Mouse (Mus musculus): Measurements from ENCODE around the gene Vrk1. TPM values are rescaled to one million over a fixed set of nuclear protein-coding genes. Genes with fewer than 3 reads are reported as not detected.

The Vrk1 gene
- total RNA-seq (2015; ENCODE audit: low replicate concordance) (13.8 and 37.2 TPM in 2 replicates), total RNA-seq (2017; ENCODE audit: low replicate concordance) (38.2 and 50.0 TPM in 2 replicates)

DNA sequence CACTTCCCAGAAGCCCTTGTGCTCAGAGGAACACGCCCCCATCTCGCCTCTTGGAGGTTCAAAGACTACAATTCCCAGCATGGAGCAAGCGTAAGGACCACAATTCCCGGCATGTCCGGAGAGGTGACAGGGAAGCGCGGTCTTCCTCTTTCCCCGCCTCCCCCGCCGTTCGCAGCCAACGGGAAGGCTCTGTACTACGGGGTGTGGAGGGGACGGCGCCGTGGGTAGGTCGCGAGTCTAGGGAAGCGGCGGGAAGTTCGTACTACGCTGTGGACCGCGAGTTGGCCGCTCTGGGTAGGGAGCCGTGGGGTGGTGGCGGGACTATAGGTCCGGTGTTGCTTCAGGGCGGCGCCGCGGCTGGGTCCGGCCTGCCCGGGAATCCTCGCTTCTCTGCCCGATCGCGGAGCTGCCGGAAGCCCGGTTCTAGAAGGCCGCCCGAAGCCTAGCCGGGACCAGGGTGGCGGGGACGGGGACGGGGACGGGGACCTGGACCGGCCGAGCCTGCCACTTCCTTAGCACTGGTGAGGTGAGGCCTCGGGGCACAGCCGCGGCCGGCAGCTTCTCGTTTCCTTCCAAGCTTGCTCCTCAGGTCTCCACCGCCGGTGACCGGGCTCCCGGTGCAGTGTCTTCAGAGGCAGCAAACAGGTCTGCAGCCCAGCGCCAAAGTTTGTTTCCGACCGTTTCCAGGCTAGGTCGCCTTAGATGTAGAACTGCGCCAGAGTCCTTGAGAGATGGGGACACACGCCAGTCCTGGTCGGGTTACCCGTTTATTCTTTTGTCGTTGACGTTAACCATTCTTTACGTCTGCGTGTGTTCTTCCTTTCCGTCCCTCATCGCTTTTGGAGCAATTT, at the start of gene Vrk1:
TSS of gene Vrk1 (plus strand) at position 164 of the 851 bp plus-strand sequence.
- peak; percentile 97 for ATAC-seq (replicated peaks; ENCODE audit: low FRiP score, poor library complexity, severe bottlenecking)

GRCm38 (mm10) chr12:105960592-105961330, 49.3 kb upstream of the Vrk1 start:
- no peak for ATAC-seq (replicated peaks; ENCODE audit: low FRiP score, poor library complexity, severe bottlenecking)

DNA sequence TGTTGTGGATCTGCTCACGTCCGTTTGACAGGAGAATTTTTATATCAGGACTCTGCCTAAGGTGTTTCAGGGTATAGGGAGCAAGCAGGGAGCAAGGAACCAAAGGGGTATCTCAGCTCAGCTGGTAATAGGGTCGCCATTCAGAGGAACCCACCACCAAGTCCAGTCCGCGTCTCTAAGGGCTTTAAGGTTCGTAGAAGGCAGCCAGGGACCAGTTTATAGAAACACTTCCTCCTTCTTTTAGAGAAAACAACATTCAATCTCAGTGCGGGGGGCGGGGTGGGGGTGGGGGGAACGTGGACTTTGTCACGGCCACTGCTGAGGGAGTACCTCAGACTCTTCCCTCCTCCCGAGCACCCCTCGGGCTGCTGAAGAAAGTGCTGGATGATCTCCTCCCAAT, 48.4 kb upstream of the Vrk1 start:
- no peak for ATAC-seq (replicated peaks; ENCODE audit: low FRiP score, poor library complexity, severe bottlenecking)

- ATAC-seq (replicated peaks; ENCODE audit: low FRiP score, poor library complexity, severe bottlenecking): peak; percentile 93
Measured at GRCm38 (mm10) chr12:105962103-105963011, 47.7 kb upstream of the Vrk1 start.

GRCm38 (mm10) chr12:105963012-105963572, 46.9 kb upstream of the Vrk1 start:
- peak; percentile 48 for ATAC-seq (replicated peaks; ENCODE audit: low FRiP score, poor library complexity, severe bottlenecking)

DNA sequence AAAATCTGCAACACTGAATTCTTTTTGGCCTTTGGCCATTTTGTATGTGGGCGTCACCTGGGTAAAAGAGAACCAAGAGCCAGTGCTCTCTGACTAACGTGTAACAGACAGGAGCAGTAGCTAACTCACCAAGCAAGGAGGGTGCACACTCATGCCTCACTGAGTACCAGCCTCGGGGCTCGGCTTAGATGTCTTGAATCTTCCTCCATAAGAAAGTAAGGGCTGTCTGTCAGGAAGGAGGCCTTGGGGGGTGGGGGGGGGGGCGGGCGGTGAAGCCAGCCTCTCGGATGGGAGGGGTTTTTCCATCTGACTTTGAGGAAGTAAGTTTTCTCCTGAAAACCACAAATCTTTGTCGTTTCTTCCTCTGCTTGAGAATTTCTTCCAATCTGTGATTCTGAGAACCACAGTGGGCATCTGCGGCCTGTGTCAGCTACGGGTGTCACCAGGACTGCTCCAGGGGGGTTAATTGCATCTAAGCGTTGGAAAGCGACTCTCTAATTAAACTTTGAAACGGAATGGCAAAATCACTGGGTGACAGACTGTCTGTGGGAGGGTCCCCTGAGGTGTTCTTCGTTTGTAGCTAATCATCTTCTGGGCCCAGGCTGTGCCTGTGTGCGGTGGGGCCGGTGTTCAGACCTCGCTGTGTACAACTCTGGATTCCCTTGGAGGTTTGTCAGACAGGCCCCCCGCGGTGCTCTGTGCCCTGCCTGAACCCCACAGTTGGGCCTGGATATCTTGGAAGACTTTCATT, 43.0 kb upstream of the Vrk1 start:
- ATAC-seq (replicated peaks; ENCODE audit: low FRiP score, poor library complexity, severe bottlenecking): no peak

DNA sequence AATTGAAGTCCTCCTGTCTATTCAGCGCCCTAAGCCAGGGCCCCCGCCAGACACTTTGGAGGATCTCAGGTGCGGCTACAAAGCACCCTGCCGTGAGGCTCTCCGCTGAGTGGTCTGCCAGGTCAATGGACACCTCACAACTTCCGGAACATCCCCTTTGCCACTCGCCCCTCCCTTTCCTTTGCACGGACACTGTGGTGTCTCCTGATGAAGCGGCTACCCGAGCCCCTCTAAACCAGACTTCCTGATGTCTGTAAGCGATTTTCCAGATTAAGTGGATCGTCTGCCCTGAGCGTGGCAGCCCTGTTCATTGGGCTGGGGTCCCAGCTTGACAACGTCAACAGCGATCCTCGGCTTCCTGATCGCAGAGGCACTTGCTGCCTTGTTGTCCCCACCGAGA, 42.2 kb upstream of the Vrk1 start:
- no peak for ATAC-seq (replicated peaks; ENCODE audit: low FRiP score, poor library complexity, severe bottlenecking)

- no peak for ATAC-seq (replicated peaks; ENCODE audit: low FRiP score, poor library complexity, severe bottlenecking)
Measured at GRCm38 (mm10) chr12:105971182-105971581, 38.8 kb upstream of the Vrk1 start.

GRCm38 (mm10) chr12:105972673-105973072, 37.4 kb upstream of the Vrk1 start:
- no peak for ATAC-seq (replicated peaks; ENCODE audit: low FRiP score, poor library complexity, severe bottlenecking)

GRCm38 (mm10) chr12:105973691-105974090, 36.3 kb upstream of the Vrk1 start:
- ATAC-seq (replicated peaks; ENCODE audit: low FRiP score, poor library complexity, severe bottlenecking): no peak

DNA sequence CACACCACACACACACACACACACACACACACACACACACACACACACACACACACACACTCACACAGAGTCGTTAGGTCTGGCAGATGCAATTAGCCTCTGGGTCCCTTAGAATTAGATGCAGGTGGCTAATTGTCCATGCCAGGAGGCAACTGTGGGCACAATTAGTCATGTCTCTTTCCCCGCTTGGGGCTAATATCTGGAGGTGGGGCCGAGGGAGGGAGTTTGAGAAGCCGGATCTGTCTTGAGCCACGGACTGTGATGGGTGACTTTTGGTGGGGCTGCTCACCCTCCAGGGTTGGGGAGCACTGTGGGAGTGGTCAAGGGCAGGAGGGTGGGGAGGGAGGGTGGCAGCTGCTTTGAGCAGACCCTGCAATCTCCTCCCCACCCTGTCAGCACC, 35.9 kb upstream of the Vrk1 start:
- no peak for ATAC-seq (replicated peaks; ENCODE audit: low FRiP score, poor library complexity, severe bottlenecking)

GRCm38 (mm10) chr12:105981121-105981973, 28.7 kb upstream of the Vrk1 start:
- no peak for ATAC-seq (replicated peaks; ENCODE audit: low FRiP score, poor library complexity, severe bottlenecking)

GRCm38 (mm10) chr12:105981974-105982305, 28.1 kb upstream of the Vrk1 start:
- no peak for ATAC-seq (replicated peaks; ENCODE audit: low FRiP score, poor library complexity, severe bottlenecking)

GRCm38 (mm10) chr12:105982598-105982997, 27.4 kb upstream of the Vrk1 start:
- no peak for ATAC-seq (replicated peaks; ENCODE audit: low FRiP score, poor library complexity, severe bottlenecking)

DNA sequence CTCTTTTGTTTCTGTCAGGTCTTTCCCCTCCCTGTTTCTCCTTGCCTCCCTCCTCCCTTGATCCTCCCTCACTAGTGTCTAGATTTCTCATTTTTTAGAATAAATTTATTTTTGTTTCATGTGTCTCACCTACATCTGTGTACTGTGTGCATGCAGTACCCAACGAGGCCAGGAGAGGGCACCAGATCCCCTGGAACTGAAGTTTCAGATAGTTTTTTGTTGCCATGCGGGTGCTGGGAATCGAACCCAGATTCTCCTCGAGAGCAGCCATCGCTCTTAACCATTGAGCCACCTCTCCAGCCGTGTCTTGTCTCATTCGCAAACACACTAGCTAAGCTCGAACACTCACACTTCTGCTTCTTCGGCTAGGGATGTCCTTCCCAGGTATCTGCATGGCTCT, 26.5 kb upstream of the Vrk1 start:
- ATAC-seq (replicated peaks; ENCODE audit: low FRiP score, poor library complexity, severe bottlenecking): no peak

GRCm38 (mm10) chr12:105988434-105988833, 21.6 kb upstream of the Vrk1 start:
- ATAC-seq (replicated peaks; ENCODE audit: low FRiP score, poor library complexity, severe bottlenecking): no peak

DNA sequence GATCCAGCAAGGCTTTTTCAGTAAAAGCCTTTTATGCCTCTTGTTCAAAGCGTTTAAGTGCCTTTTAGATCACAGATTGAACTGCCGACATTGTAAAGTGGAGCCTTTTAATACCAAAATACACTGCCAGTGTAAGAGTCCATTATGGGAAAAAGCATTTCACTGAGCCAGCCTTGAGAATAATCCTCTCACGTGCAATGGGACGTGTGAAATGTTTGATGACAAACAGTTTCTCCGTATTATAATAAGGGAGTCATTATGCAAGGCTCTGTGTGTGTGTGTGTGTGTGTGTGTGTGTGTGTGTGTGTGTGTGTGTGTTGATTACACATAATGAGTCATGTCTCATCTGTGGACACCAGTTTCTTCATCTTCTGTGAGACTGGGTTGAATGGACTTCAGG, 17.3 kb upstream of the Vrk1 start:
- no peak for ATAC-seq (replicated peaks; ENCODE audit: low FRiP score, poor library complexity, severe bottlenecking)

- ATAC-seq (replicated peaks; ENCODE audit: low FRiP score, poor library complexity, severe bottlenecking): no peak
Measured at GRCm38 (mm10) chr12:105993356-105993755, 16.7 kb upstream of the Vrk1 start.

All from erythroblast, adult 5-6 weeks (primary cell).